Mouse (Mus musculus) kidney, postnatal 10 days (tissue): Measurements from ENCODE around the gene Gm13539.
"Not testable (repeated sequence)": the region's sequence is repeated elsewhere in the genome, so short reads cannot be mapped to it uniquely, and the experiment has no call there.

Experiments
- DNase-seq: peaks from one replicate; pipeline ENCODE4 v3.0.0; 2021; ENCODE audit warnings: mixed read lengths

Gm13539 gene

GRCm38 (mm10) chr2:25781957-25782356 lies at the start of gene Gm13539:
Gene Gm13539, plus strand, starts transcription at chr2:25782257.
- DNase-seq = no peak

- DNase-seq = no peak
Measured at GRCm38 (mm10) chr2:25733199-25733930, 48.7 kb upstream of the Gm13539 start.

GRCm38 (mm10) chr2:25736709-25737108 lies 45.3 kb upstream of the Gm13539 start, which contains the start of gene Obp2b:
Gene Obp2b, plus strand, starts transcription at chr2:25737009.
- not testable (repeated sequence) for DNase-seq

- no peak for DNase-seq
Measured at GRCm38 (mm10) chr2:25741671-25742070, 40.4 kb upstream of the Gm13539 start.

- DNase-seq = no peak
Measured at GRCm38 (mm10) chr2:25754201-25754600, 27.9 kb upstream of the Gm13539 start.

GRCm38 (mm10) chr2:25758064-25758625 lies 23.9 kb upstream of the Gm13539 start:
- no peak for DNase-seq

- no peak for DNase-seq
Measured at GRCm38 (mm10) chr2:25765269-25765668, 16.8 kb upstream of the Gm13539 start, which contains the start of gene Lcn3. Gene Lcn3, plus strand, starts transcription at chr2:25765569.

- DNase-seq = no peak
Measured at GRCm38 (mm10) chr2:25767764-25768163, 14.3 kb upstream of the Gm13539 start.

- peak; percentile 10 for DNase-seq
Measured at GRCm38 (mm10) chr2:25773507-25773906, 8.6 kb upstream of the Gm13539 start.

GRCm38 (mm10) chr2:25774640-25775039 lies 7.4 kb upstream of the Gm13539 start:
- DNase-seq = no peak

GRCm38 (mm10) chr2:25775991-25776390 lies 6.1 kb upstream of the Gm13539 start:
- DNase-seq = no peak

- no peak for DNase-seq
Measured at GRCm38 (mm10) chr2:25776717-25777116, 5.3 kb upstream of the Gm13539 start, which contains the start of gene Lcn11. Gene Lcn11, plus strand, starts transcription at chr2:25777017.

- DNase-seq = no peak
Measured at GRCm38 (mm10) chr2:25779076-25779475, 3.0 kb upstream of the Gm13539 start.

- no peak for DNase-seq
Measured at GRCm38 (mm10) chr2:25780921-25781320, 1.1 kb upstream of the Gm13539 start.

- no peak for DNase-seq
Measured at GRCm38 (mm10) chr2:25785573-25786322, 3.7 kb downstream of the Gm13539 start.

- no peak for DNase-seq
Measured at GRCm38 (mm10) chr2:25789092-25789491, 7.0 kb downstream of the Gm13539 start.

GRCm38 (mm10) chr2:25797635-25798034 lies 15.6 kb downstream of the Gm13539 start:
- DNase-seq = peak; percentile 20

- no peak for DNase-seq
Measured at GRCm38 (mm10) chr2:25798065-25798464, 16.0 kb downstream of the Gm13539 start.

- DNase-seq = no peak
Measured at GRCm38 (mm10) chr2:25811711-25812110, 29.7 kb downstream of the Gm13539 start.

- DNase-seq = no peak
Measured at GRCm38 (mm10) chr2:25813364-25813763, 31.3 kb downstream of the Gm13539 start.

- DNase-seq = not testable (repeated sequence)
Measured at GRCm38 (mm10) chr2:25815748-25816147, 33.7 kb downstream of the Gm13539 start, which contains the start of gene Glt6d1. Gene Glt6d1, minus strand, starts transcription at chr2:25815848.

GRCm38 (mm10) chr2:25822806-25823205 lies 40.7 kb downstream of the Gm13539 start, which contains the start of gene Lcn9:
Gene Lcn9, plus strand, starts transcription at chr2:25823153.
- peak; percentile 21 for DNase-seq

- no peak for DNase-seq
Measured at GRCm38 (mm10) chr2:25824751-25825150, 42.7 kb downstream of the Gm13539 start.
